Mouse (Mus musculus): ENCODE measurements around the gene Kmt5a. TPM values are rescaled to one million over a fixed set of nuclear protein-coding genes. Genes with fewer than 3 reads are reported as not detected.
A peak's percentile ranks its signal among the peaks of the same experiment; 100 is the strongest.
"Not testable (repeated sequence)": the region's sequence is repeated elsewhere in the genome, so short reads cannot be mapped to it uniquely, and the experiment has no call there.

Kmt5a gene
- polyA plus RNA-seq, 1 experiment: 137 TPM

- Histone ChIP-seq H3K4me3 (replicated peaks; ENCODE audit: control insufficient read depth, low read depth, low read length) (no peak overlapping the region), H3K27ac (ENCODE audit: control insufficient read depth, insufficient read depth, low read depth, low read length, poor library complexity) (no peak overlapping the region), H3K4me1 (ENCODE audit: control insufficient read depth, insufficient read depth, low read length) (peaks cover 6% of the 10 kb centered on the region)
- TF ChIP-seq POLR2A (IDR thresholded peaks at IDR 0.05; ENCODE audit: borderline replicate concordance, control insufficient read depth, low read depth, low read length): no peak
- no peak for TF ChIP-seq CTCF (IDR thresholded peaks at IDR 0.05; ENCODE audit: control insufficient read depth, insufficient read depth, low read length)
- WGBS: 48% methylated on average over 4 of the region's 4 CpGs
Observed at GRCm38 (mm10) chr5:124492618-124493017, 52.9 kb downstream of the Kmt5a start.

GRCm38 (mm10) chr5:124493455-124493854 lies 53.7 kb downstream of the Kmt5a start:
- no peak for TF ChIP-seq POLR2A (IDR thresholded peaks at IDR 0.05; ENCODE audit: borderline replicate concordance, control insufficient read depth, low read depth, low read length)
- TF ChIP-seq CTCF (IDR thresholded peaks at IDR 0.05; ENCODE audit: control insufficient read depth, insufficient read depth, low read length): peak; percentile 56
- H3K4me1 ChIP-seq (ENCODE audit: control insufficient read depth, insufficient read depth, low read length): peaks cover 11% of the 10 kb centered on the region

GRCm38 (mm10) chr5:124495547-124495946 lies 55.8 kb downstream of the Kmt5a start:
- no peak overlapping the region for H3K4me3 ChIP-seq (replicated peaks; ENCODE audit: control insufficient read depth, low read depth, low read length)
- H3K27ac ChIP-seq (ENCODE audit: control insufficient read depth, insufficient read depth, low read depth, low read length, poor library complexity): no peak overlapping the region

More at GRCm38 (mm10) chr5:124493455-124493854, 53.7 kb downstream of the Kmt5a start:
- WGBS: 32% methylated on average over 11 of the region's 11 CpGs
- Histone ChIP-seq H3K4me3 (replicated peaks; ENCODE audit: control insufficient read depth, low read depth, low read length) (no peak overlapping the region), H3K27ac (ENCODE audit: control insufficient read depth, insufficient read depth, low read depth, low read length, poor library complexity) (no peak overlapping the region)

GRCm38 (mm10) chr5:124496614-124497514 lies 57.1 kb downstream of the Kmt5a start:
- Histone ChIP-seq H3K4me3 (replicated peaks; ENCODE audit: control insufficient read depth, low read depth, low read length) (no peak overlapping the region), H3K27ac (ENCODE audit: control insufficient read depth, insufficient read depth, low read depth, low read length, poor library complexity) (peak overlapping the region; percentile 60), H3K4me1 (ENCODE audit: control insufficient read depth, insufficient read depth, low read length) (peaks cover 13% of the 10 kb centered on the region)
- WGBS: 33% methylated on average over 15 of the region's 15 CpGs
- TF ChIP-seq POLR2A (IDR thresholded peaks at IDR 0.05; ENCODE audit: borderline replicate concordance, control insufficient read depth, low read depth, low read length): no peak
- TF ChIP-seq CTCF (IDR thresholded peaks at IDR 0.05; ENCODE audit: control insufficient read depth, insufficient read depth, low read length): no peak

More at GRCm38 (mm10) chr5:124495547-124495946, 55.8 kb downstream of the Kmt5a start:
- 87% methylated on average over 7 of the region's 7 CpGs for WGBS
- peaks cover 13% of the 10 kb centered on the region for H3K4me1 ChIP-seq (ENCODE audit: control insufficient read depth, insufficient read depth, low read length)
- TF ChIP-seq POLR2A (IDR thresholded peaks at IDR 0.05; ENCODE audit: borderline replicate concordance, control insufficient read depth, low read depth, low read length): no peak
- TF ChIP-seq CTCF (IDR thresholded peaks at IDR 0.05; ENCODE audit: control insufficient read depth, insufficient read depth, low read length): no peak

- H3K4me3 ChIP-seq (replicated peaks; ENCODE audit: control insufficient read depth, low read depth, low read length): no peak overlapping the region
- no peak overlapping the region for H3K27ac ChIP-seq (ENCODE audit: control insufficient read depth, insufficient read depth, low read depth, low read length, poor library complexity)
- peaks cover 10% of the 10 kb centered on the region for H3K4me1 ChIP-seq (ENCODE audit: control insufficient read depth, insufficient read depth, low read length)
- TF ChIP-seq POLR2A (IDR thresholded peaks at IDR 0.05; ENCODE audit: borderline replicate concordance, control insufficient read depth, low read depth, low read length): no peak
- no peak for TF ChIP-seq CTCF (IDR thresholded peaks at IDR 0.05; ENCODE audit: control insufficient read depth, insufficient read depth, low read length)
- WGBS: 19% methylated on average over 9 of the region's 9 CpGs
Observed at GRCm38 (mm10) chr5:124498221-124498876, 58.6 kb downstream of the Kmt5a start.

GRCm38 (mm10) chr5:124499001-124499400 lies 59.3 kb downstream of the Kmt5a start:
- TF ChIP-seq CTCF (IDR thresholded peaks at IDR 0.05; ENCODE audit: control insufficient read depth, insufficient read depth, low read length): no peak
- Histone ChIP-seq H3K27ac (ENCODE audit: control insufficient read depth, insufficient read depth, low read depth, low read length, poor library complexity) (no peak overlapping the region), H3K4me3 (replicated peaks; ENCODE audit: control insufficient read depth, low read depth, low read length) (no peak overlapping the region), H3K4me1 (ENCODE audit: control insufficient read depth, insufficient read depth, low read length) (peaks cover 8% of the 10 kb centered on the region)
- 63% methylated on average over 5 of the region's 5 CpGs for WGBS

- H3K4me3 ChIP-seq (replicated peaks; ENCODE audit: control insufficient read depth, low read depth, low read length); H3K4me1 ChIP-seq (ENCODE audit: control insufficient read depth, insufficient read depth, low read length); H3K27ac ChIP-seq (ENCODE audit: control insufficient read depth, insufficient read depth, low read depth, low read length, poor library complexity): not testable (repeated sequence)
- 66% methylated on average over 4 of the region's 4 CpGs for WGBS
Observed at GRCm38 (mm10) chr5:124500037-124500436, 60.3 kb downstream of the Kmt5a start.

GRCm38 (mm10) chr5:124500573-124500972 lies 60.8 kb downstream of the Kmt5a start:
- H3K4me3 ChIP-seq (replicated peaks; ENCODE audit: control insufficient read depth, low read depth, low read length): no peak overlapping the region
- TF ChIP-seq POLR2A (IDR thresholded peaks at IDR 0.05; ENCODE audit: borderline replicate concordance, control insufficient read depth, low read depth, low read length): no peak
- no peak for TF ChIP-seq CTCF (IDR thresholded peaks at IDR 0.05; ENCODE audit: control insufficient read depth, insufficient read depth, low read length)
- WGBS: 80% methylated on average over 3 of the region's 3 CpGs
- peaks cover 8% of the 10 kb centered on the region for H3K4me1 ChIP-seq (ENCODE audit: control insufficient read depth, insufficient read depth, low read length)
- H3K27ac ChIP-seq (ENCODE audit: control insufficient read depth, insufficient read depth, low read depth, low read length, poor library complexity): no peak overlapping the region

Data from bone marrow, adult 2 months (tissue).